Mouse (Mus musculus) lung, adult 2 months (tissue): ENCODE results near the gene Il17re. TPM values are rescaled to one million over a fixed set of nuclear protein-coding genes. Genes with fewer than 3 reads are reported as not detected.

Experiments
- DNase-seq: peaks from one replicate; pipeline ENCODE4 v3.0.0; 2022
- H3K4me1 ChIP-seq: fragments of 200-500 bp; 2 replicates; pipeline ENCODE4 v1.6.1; 2011; ENCODE audit warnings: low read length; ENCODE audit not compliant: control insufficient read depth, insufficient read depth
- H3K4me3 ChIP-seq: fragments of 200-500 bp; replicated peaks from 2 replicates; pipeline ENCODE3; 2011; ENCODE audit warnings: low read depth, mild to moderate bottlenecking, control low read depth, low read length; ENCODE audit errors: extremely low read depth
- CTCF ChIP-seq: fragments of 200-500 bp; IDR thresholded peaks from 2 replicates; pipeline ENCODE4 v1.5.1; 2011; ENCODE audit warnings: mild to moderate bottlenecking, low read length, control low read depth; ENCODE audit not compliant: insufficient read depth
- POLR2A ChIP-seq: fragments of 200-500 bp; IDR thresholded peaks from 2 replicates; pipeline ENCODE4 v1.6.1; 2011; ENCODE audit warnings: low read depth, mild to moderate bottlenecking, control low read depth, low read length, borderline replicate concordance; ENCODE audit errors: extremely low read depth
- WGBS: fragments of 180-500 bp; shearing (Covaris S2); methylation state at CpG from one replicate; pipeline ENCODE4 v1.1.7; 2018; 5-methylcytosine and 5-hydroxymethylcytosine counted together
- polyA plus RNA-seq: library from polyadenylated mRNA; depleted of rRNA; stranded (reverse); fragments of >200 nt; gene quantifications from 2 replicates; pipeline ENCODE4 v1.2.3, GENCODE M21; 2012; rRNA removed

The Il17re gene
- polyA plus RNA-seq, 1 experiment, result 62.4 TPM

GRCm38 (mm10) chr6:113502801-113503200 lies 44.5 kb downstream of the Il17re start:
- TF ChIP-seq CTCF (no peak), POLR2A (no peak)
- no peak overlapping the region for H3K4me3 ChIP-seq
- WGBS, result 88% methylated on average over 2 of the region's 2 CpGs
- no peaks in the 10 kb centered on the region for H3K4me1 ChIP-seq
- no peak for DNase-seq

- 95% methylated on average over 1 of the region's 1 CpGs for WGBS
- DNase-seq, result no peak
- TF ChIP-seq POLR2A (no peak), CTCF (no peak)
- Histone ChIP-seq H3K4me3 (no peak overlapping the region), H3K4me1 (no peaks in the 10 kb centered on the region)
Observed at GRCm38 (mm10) chr6:113505689-113506088, 47.4 kb downstream of the Il17re start.

- Histone ChIP-seq H3K4me3 (no peak overlapping the region), H3K4me1 (no peaks in the 10 kb centered on the region)
- DNase-seq, result no peak
- TF ChIP-seq CTCF, result no peak
- no peak for TF ChIP-seq POLR2A
Observed at GRCm38 (mm10) chr6:113507130-113507529, 48.8 kb downstream of the Il17re start.

GRCm38 (mm10) chr6:113508272-113508946 lies 50.1 kb downstream of the Il17re start:
- TF ChIP-seq CTCF (no peak), POLR2A (no peak)
- H3K4me1 ChIP-seq, result no peaks in the 10 kb centered on the region
- WGBS, result 53% methylated on average over 7 of the region's 7 CpGs
- DNase-seq, result no peak
- H3K4me3 ChIP-seq, result no peak overlapping the region

GRCm38 (mm10) chr6:113508947-113509280 lies 50.6 kb downstream of the Il17re start:
- no peak overlapping the region for H3K4me3 ChIP-seq
- no peak for TF ChIP-seq POLR2A
- no peak for TF ChIP-seq CTCF
- DNase-seq, result no peak
- 39% methylated on average over 5 of the region's 5 CpGs for WGBS
- no peaks in the 10 kb centered on the region for H3K4me1 ChIP-seq

- DNase-seq, result no peak
- TF ChIP-seq CTCF, result no peak
- TF ChIP-seq POLR2A, result no peak
- no peak overlapping the region for H3K4me3 ChIP-seq
- WGBS, result 90% methylated on average over 6 of the region's 6 CpGs
- no peaks in the 10 kb centered on the region for H3K4me1 ChIP-seq
Observed at GRCm38 (mm10) chr6:113513944-113514343, 55.7 kb downstream of the Il17re start.

- DNase-seq, result no peak
- no peaks in the 10 kb centered on the region for H3K4me1 ChIP-seq
- H3K4me3 ChIP-seq, result no peak overlapping the region
- no peak for TF ChIP-seq CTCF
- no peak for TF ChIP-seq POLR2A
- 95% methylated on average over 3 of the region's 3 CpGs for WGBS
Observed at GRCm38 (mm10) chr6:113514600-113514999, 56.3 kb downstream of the Il17re start.

GRCm38 (mm10) chr6:113517434-113518080 lies 59.3 kb downstream of the Il17re start:
- no peak for DNase-seq
- WGBS, result 66% methylated on average over 8 of the region's 8 CpGs
- TF ChIP-seq POLR2A, result no peak
- TF ChIP-seq CTCF, result no peak
- Histone ChIP-seq H3K4me3 (no peak overlapping the region), H3K4me1 (no peaks in the 10 kb centered on the region)

Other genes with a start within 250 kb of the Il17re start
- gene Mtmr14, start 220.6 kb upstream of the Il17re start, polyA plus RNA-seq, result 43.5 and 45.5 TPM in 2 replicates
- gene Cpne9, start 176.2 kb upstream of the Il17re start, polyA plus RNA-seq, result 0.06 TPM in 1 of 2 replicates, not detected in the other
- gene Brpf1, start 151.3 kb upstream of the Il17re start, polyA plus RNA-seq, result 20.2 and 21.3 TPM in 2 replicates
- 18.9 and 23.9 TPM in 2 replicates for gene Ogg1, start 131.5 kb upstream of the Il17re start, polyA plus RNA-seq
- 69.2 and 84.4 TPM in 2 replicates for gene Camk1, start 114.5 kb upstream of the Il17re start, polyA plus RNA-seq
- gene Tada3, start 80.6 kb upstream of the Il17re start, polyA plus RNA-seq, result 25.7 and 26.9 TPM in 2 replicates
- 62.3 and 67.0 TPM in 2 replicates for gene Arpc4, start 80.4 kb upstream of the Il17re start, polyA plus RNA-seq
- gene Ttll3, start 69.2 kb upstream of the Il17re start, polyA plus RNA-seq, result 23.1 and 25.5 TPM in 2 replicates
- 43.1 and 44.9 TPM in 2 replicates for gene Rpusd3, start 39.1 kb upstream of the Il17re start, polyA plus RNA-seq
- 56.9 and 133 TPM in 2 replicates for gene Cidec, start 22.7 kb upstream of the Il17re start, polyA plus RNA-seq
- gene Jagn1, start 15.9 kb upstream of the Il17re start, polyA plus RNA-seq, result 39.0 and 48.0 TPM in 2 replicates
- 75.5 and 100.0 TPM in 2 replicates for gene Il17rc, start 12.9 kb downstream of the Il17re start, polyA plus RNA-seq
- 22.9 and 30.4 TPM in 2 replicates for gene Creld1, start 24.8 kb downstream of the Il17re start, polyA plus RNA-seq
- gene Prrt3, start 43.4 kb downstream of the Il17re start, polyA plus RNA-seq, result 0.24 and 0.27 TPM in 2 replicates
- gene Emc3, start 73.2 kb downstream of the Il17re start, polyA plus RNA-seq, result 42.0 and 51.5 TPM in 2 replicates
- 0.75 and 1.2 TPM in 2 replicates for gene Fancd2, start 73.2 kb downstream of the Il17re start, polyA plus RNA-seq
- gene Fancd2os, start 142.2 kb downstream of the Il17re start, polyA plus RNA-seq, result not detected in 2 replicates
- gene Brk1, start 146.3 kb downstream of the Il17re start, polyA plus RNA-seq, result 101 and 184 TPM in 2 replicates
- 16.5 and 25.9 TPM in 2 replicates for gene Vhl, start 165.5 kb downstream of the Il17re start, polyA plus RNA-seq
- 48.8 and 53.8 TPM in 2 replicates for gene Irak2, start 180.0 kb downstream of the Il17re start, polyA plus RNA-seq
- 21.0 and 24.5 TPM in 2 replicates for gene Tatdn2, start 238.6 kb downstream of the Il17re start, polyA plus RNA-seq